Mouse (Mus musculus) 3134 (cell line): Measurements from ENCODE around the gene Slc22a23.

ENCODE experiments used
- DNase-seq: peaks from one replicate; pipeline ENCODE4 v3.0.0-alpha.2; 2011; ENCODE audit warnings: low spot score; ENCODE audit not compliant: insufficient read length; ENCODE audit errors: extremely low read depth

The Slc22a23 gene

DNA sequence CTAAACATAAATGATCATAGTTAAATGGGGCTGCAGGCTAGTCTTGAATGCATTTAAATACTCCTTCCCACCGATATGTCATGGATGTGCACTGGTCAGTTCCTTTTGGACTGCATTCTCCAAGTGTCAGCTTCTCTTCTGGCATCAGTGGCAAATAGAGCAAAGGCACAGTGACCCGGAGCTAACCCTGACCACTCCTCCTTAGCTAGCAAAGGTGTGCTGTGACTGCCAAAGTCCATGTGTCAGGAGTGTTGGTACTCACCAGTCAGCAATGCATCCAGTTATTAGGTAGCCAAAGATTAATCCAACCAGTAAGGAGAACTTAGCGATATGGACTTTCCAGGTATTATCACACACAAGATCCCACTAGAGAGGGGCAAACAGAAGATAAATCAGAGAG is 40.1 kb downstream of the Slc22a23 start:
- DNase-seq, result no peak

DNA sequence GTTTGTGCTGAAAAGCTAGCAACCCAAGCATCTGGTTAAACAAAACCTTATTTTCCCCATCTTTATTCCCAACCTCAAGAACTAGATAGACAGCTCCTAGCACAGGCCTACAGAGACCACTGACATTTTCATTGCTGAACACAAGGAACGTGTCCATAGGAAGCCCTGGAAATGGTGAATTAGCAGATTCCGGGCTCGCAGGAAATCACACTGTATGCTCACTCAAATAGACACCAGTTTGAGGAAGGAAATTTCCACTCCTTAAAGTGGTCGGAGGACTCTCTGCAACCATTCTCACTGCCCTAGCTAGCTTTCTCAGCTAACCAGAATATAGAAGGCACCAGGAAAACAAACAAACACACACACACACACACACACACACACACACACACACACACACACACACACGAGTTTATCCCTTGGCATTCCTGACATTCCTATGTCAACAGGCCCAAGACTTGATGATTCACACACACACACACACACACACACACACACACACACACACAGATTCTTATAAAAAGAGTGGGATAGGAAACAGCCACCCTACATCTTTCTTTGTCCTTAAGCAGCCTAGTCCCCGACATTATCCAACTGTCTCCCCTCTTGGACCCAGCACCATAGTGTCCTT is 41.5 kb downstream of the Slc22a23 start:
- peak; percentile 37 for DNase-seq

DNA sequence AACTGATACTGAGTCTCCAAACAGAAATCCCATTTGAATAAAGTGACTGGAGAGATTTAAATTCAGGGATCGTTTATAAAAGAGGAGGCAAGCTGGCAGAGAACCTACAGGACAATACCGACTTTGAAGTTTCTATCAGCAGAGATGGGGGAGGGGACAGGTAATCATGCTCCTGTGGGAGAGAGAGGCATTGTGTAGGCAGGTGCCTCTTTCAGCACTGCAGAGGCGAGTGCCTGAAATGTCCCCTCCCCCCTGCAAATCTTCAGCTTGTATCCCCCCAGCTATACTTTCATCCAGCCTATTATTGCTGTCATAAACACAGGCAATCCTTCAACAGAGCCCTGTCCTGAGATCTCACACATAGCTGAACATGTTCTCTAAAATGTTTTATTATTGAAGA is 43.4 kb downstream of the Slc22a23 start:
- no peak for DNase-seq

DNA sequence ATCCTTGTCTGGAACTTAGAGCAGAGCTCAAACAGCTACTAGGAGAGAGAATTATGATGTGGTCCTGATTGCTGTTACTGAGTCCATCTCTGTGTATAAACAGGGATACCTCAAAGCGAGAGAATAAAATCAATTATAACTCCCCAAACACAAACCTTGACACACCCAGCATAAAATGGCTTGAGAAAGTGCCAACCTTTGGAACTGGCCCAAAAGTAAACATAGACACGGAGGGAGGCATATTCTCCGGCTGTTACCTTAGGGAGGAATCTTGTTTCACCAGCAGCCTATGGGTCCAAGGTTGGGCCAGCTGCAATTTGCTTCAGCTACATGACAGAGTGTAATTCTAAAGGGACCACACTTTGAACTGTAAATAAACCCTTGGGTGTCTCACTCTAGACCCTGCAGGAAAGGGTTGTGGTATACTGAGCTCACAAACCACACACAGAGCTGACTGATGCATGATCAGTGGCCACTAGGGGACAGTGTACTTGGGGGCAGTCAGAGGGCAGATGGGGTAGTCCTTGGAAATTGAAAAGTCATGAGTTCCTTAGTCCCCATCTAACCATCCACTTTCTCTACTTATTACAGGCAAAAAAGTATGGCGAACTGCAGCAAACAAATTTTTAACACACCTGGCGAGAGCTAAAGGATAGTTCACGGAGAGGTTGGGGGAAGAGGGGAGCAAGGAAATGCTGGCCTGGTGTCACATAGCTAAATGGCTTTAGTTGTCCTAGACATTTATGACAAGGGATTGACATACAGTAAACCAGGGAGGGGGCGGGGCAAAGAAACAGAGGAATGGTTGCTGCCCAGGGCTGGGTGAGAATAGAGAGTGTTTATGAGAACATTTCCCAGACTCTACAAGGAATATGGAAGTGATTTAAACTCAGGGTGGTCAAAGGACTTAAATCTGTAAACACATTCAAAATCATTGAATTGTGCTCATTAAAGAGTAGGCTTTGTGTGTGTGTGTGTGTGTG is 45.3 kb downstream of the Slc22a23 start:
- no peak for DNase-seq

DNA sequence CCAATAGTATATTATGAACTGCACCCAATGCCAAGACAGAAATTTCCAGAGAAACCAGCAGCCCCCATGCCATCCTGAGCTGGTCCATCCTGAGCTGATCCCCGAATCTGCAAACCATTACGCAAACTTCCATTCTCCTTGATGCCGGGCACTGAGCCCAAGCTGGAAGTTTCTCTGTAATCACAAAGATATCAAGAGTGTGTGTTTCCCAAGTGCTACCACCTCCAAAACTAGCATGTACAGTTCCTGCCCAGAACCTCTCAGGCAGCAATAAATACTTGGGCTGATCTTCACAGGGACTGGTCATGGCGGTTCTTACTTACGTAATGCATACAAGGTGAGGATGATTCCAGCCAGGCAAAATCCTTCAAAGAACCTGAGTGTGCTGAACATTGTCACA is 46.3 kb downstream of the Slc22a23 start:
- no peak for DNase-seq

DNA sequence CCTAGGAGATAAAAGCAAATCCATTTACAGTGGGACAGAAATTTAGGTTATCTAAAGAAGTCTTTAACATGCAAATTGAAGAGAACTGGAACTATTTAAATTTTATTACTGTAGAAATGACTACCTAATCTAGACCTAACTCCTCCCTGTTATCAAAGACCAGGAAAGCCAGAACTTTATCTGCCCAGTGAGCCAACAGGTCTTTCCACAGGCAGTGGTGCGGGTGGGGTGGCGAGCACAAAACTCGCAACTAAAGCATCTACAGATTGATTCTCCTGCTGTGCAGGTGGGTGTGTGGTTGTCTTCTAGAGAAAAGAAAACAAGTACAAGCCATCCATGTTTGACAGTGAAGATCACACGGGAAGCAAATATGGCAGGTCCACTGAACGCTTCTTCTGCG is 46.9 kb downstream of the Slc22a23 start:
- no peak for DNase-seq

DNA sequence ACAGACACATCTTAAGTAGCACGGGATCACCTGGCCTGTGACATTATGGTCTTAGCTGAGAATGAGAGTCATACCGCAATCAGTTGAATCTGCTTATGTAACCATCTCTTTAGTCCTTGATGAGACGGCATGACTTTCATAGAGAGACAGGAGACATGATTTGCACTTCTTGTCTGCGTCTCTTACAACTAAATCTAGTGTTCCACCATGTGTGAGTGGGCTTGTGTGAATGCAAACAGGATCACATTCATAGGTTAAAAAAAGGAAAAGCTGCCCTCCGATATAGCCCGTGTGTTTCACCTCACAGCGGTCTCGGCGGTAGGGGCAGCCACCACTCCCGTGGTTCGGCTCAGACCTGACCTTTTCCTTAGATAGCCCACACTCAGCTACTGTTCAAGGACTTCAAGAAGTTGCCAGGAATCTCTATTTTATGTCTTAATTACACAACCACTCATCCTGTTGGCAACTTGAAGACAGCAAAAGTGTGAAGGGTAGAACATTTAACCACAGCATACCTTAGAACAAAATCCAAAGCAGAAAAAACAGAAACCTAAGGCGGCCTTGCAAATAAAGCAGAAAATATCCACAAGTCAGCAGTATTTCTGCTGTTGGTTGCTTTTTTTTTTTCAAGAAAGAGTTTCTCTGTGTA is 49.1 kb downstream of the Slc22a23 start:
- no peak for DNase-seq

DNA sequence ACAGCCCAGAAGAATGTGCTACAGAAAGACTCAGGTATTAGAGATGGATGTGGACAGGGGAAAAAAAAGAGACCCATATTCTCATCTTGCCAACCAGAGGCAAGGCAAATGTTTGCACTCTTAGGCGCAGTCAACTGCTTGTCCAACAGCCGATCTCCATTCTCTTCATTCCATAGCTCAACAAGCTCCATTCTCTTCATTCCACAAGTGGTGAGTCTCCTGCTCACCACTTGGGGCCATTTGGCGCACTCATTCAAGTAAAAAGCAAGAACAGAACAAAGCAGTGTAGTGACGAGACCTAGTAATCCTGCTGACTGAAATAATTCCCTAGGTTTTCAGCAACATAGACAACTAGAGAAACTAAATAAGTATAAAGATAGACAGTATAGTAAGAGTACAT is 50.8 kb downstream of the Slc22a23 start:
- no peak for DNase-seq

DNA sequence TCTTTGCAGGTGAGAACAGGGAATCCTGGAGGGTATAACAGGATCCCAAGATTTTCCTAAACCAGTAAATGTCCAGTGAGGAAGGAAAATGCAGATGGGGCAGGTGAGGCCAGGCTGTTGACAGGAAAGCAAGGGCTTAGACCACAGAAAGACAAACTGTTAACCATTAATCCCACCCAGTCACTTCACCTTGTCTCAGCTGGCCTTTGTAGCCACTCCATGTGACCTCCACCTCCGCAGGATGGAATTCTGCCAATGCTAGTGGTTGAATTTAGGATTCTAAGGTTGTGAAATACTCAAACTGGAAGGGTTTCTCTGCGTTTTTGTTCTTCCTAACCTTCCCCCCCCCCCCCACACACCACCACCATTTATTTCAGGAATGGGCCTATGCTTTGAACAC is 52.9 kb downstream of the Slc22a23 start:
- DNase-seq, result no peak

DNA sequence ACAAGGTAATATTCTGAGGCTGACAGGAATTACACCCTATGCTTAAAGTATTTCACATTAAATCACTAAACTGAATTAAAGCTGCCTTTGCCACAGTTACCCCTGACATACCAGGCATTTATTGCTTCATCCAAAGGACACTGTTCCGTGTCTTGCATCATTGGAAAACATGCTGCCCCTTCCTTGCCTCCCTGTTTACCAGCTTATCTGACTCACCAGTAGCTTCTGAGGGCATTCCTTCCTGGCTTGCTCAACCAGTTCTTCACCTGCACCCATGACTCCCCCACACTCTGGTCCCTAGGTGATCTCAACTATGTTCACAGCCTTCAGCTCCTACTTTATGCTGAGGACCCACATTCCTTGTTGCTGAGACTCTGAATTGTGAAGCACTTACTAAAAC is 54.6 kb downstream of the Slc22a23 start:
- no peak for DNase-seq

DNA sequence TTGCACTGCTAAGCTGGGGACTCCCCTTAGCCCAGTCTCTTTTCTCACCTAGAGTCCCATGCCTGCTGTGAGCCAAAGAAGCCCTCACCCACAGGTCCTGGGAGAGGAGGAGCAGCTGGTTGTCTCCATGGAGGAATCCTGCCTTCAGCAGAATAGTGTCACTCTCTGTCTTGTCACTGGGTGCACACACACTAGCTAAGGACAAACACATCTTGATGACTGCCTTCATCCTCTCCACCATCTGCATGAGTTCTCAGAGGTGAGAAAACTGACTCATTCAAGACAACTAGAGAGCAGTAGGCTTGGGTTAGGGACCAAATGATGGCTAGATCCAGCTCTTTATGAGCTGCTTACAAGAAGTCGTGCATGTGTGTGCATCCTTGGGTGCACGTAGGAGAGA is 55.4 kb downstream of the Slc22a23 start:
- no peak for DNase-seq

DNA sequence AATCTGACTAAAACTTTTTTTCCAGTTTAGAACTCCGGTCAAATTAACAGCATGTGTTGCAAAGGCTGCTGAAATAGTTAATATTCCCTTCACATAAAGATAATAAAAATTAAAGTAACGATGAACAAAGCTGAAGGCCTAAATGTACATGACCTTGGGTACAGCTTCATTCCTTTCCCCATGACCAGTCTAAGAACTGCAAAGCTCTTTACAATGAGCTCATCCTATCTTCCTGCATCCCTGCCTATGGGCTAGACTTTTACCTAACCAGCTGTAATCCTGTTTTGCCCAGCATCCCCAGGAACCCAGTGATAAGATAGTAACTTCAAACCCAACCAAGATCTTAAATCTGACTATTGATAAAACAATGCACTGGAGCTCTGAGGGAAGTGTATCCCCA is 56.9 kb downstream of the Slc22a23 start:
- DNase-seq, result no peak

DNA sequence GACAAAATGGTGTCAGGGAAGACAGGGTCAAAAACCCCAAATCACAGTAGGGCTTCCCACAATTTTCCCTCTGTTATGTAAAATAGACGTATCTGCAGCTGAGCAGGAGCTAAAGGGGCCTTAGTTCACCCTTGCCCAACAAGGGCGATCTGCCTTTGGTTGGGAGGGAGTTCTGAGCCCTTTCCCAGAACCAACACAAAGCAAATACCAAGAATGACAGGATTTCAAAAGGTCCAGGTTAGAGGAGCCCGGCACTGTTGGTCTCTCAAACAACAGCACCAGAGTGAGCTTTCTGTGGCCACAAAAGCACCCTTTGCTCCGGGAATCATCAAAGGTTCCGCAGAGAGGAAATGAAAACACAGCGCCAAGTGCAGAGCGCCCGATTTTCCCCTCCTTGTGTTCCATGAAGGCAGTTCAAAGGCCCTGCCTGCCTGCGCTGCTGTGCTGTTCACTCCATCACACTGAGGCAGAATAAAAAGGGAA is 57.3 kb downstream of the Slc22a23 start:
- no peak for DNase-seq

DNA sequence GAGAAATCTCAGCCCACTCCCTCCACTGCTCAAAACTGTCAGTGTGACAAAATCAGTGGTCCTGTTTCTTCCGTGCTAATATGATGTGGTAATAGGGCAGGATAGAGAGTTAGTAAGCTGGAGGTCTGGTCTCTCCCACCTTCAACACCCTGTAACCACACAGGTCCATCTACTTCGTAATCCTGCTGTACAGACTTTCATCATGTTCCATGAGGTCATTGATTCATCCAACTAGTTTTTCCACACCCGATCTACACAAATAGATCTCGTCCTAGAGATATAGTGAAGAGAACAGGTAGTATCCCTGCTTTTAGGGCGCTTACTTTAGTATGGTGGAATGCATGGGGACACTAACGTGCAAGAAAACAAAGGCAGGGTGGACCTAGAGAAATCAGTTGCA is 63.6 kb downstream of the Slc22a23 start:
- DNase-seq, result no peak

DNA sequence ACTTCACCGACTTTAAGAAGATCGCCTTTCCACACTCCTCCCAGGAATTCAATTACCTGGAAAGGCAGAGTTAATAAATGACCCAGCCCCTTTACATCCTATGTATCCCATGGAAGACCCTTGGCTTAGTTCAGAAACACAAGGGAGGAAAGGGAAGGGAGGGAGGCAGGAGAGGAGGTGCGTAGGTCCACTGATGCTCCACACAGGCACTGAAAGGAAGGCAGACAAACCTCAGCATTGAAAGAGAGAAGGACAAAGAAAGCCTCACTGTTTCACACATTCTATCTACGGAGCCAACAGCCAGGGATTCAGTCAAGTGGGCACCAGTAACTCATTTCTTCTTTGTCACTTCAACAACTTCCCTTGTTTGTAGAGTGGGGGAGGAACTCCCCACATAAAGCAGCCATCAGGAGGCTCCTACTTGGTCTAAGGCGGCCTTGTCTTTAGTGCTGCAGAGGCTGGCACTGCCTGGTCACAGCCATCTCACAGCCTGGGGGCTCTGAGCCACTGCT is 66.2 kb downstream of the Slc22a23 start:
- no peak for DNase-seq

DNA sequence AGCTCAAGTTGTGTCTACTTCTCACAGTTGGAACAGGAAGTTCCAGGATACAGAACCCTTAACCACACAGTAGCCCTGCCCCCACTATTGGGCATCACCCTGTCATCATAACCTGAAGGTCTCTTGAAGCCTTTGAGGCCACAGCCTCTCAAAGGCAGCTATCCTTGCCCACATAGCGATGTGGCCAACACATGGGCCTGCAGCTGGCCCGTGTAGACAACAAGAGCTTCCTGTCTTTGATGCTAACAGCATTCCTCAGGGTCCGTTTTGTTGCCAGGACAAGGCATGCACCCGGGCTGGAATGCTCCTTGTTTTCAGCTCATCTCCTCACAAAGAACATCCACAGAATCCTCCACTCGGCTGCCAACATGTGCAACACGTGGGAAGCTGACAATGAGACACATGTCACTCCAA is 66.7 kb downstream of the Slc22a23 start:
- DNase-seq, result no peak

DNA sequence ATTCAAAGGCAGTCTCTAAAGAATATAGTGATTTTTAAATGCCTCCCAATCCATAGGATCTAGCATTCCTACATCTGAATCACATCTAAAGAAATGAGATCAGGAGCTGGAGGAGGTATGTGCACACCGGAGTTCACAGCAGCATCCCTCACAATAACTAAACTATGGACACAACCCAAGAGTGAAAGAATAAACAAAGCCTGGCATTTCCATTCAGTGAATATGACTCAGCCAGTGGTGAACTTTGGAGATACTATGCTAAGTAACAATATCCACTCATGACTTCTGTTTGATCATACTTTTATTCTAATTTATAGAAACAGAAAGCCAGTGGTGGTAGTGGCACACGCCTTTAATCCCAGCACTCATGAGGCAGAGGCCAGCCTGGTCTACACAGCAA is 67.4 kb downstream of the Slc22a23 start:
- no peak for DNase-seq

DNA sequence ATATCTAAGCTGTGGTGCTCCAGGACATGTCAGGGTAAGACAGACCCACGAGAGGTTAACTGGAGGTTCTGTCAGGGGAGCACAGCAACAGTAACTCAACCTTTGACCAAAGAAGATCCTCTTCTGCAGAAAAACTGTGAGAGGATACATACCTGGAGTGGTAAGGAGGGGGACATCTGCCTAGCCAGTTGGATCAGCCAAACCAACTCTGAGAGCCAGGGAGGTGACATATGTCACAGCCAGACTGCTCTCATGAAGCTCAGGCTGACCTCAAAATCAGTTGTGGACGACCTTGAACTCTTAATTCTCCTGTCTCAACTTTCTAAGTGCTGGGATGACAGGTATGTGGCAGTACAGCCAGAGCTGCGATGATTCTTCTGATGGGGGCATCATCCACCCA is 68.0 kb downstream of the Slc22a23 start:
- DNase-seq, result no peak

DNA sequence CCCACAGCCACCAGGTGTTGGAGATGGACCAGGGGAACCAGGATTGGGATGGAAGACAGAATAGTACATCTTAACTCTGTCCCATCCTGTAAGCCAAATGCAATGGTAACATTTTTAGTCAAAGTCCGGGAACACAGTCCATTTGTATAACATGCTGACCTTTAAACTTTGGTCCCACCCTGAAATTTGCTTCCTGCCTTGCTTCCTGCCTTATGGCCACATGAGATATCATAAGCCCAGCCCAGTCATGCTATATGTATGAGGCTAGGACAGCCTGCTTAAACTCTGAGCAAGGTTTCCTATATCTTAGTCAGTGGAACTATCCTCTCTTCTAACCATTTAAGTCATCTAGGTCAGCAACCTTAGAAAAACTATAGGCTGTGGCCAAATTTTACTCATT is 70.1 kb downstream of the Slc22a23 start:
- DNase-seq, result no peak

DNA sequence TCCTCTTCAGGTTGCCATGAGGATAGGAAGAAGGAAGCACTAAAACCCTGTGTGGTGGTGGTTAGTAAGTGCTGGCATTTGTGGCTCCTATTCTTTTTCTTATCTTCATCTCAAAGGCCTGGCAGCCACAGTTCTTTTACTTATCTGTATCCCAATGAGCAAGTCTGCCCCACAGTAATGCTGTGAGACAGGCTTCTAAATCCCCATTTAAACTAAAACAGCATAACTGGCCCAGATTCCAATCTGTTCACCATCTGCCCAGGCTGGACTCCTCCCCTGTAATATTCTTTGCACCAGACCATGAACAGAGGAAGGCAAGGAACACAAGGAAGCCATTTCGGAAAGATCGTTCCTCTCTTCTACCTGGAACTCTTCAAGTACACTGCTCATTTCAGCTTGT is 70.6 kb downstream of the Slc22a23 start:
- DNase-seq, result no peak
